Mouse (Mus musculus): ENCODE measurements around the gene AW549877. TPM values are rescaled to one million over a fixed set of nuclear protein-coding genes. Genes with fewer than 3 reads are reported as not detected.
A peak's percentile ranks its signal among the peaks of the same experiment; 100 is the strongest.

Gene AW549877
- polyA plus RNA-seq (2012; rRNA removed), result 7.0 and 7.2 TPM in 2 replicates
- 6.6 and 7.4 TPM in 2 replicates for polyA plus RNA-seq (2014; fragmentation: Nextera tagmentation; extraction: Ambion mirVana)

DNA sequence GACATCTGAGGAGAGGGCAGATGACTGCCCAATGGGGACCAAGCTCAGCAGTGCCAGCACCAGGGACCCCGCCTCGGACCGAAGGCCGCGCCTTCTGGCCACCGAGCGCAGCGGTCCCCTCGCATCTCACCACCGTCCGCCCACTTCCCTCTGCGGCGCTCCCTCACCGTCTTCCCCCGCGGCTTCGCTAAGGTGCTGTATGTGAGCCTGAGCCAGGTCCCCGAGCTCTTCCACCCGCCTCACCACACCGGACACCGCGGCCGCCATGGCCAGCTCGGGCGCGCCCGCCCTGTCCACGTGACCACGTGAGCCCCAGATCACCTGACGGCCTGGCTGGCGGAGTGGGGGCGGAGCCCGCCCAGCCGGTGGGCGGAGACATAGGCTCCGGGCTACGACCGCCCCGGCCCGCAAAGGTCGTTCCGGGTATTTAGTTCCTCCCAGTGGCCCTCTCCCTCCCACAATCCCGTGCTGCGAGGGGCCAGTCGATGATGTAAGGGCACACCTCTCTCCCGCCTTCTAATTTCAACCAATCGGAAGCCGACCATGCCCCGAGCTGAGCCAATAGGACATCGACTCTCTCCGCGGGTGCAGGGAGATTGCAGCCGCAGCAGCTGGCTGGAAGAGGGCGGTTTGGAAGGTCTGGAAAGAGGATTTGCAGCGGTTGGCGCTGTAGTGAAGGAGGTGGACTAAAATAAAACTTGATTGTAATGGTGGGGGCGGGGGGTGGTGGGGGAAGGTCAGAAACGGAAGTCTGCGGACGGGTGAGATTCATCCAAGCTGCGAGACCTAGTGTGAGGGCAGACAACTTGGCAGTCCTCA, at the start of gene AW549877:
TSS of gene AW549877 (minus strand) at position 297 of the 819 bp plus-strand sequence.
- WGBS (ENCODE audit: insufficient replicate concordance), result under 1% methylated on average over 61 of the region's 61 CpGs
- peak; percentile 98 for ATAC-seq (ENCODE audit: insufficient read depth)
- H3K9ac ChIP-seq (replicated peaks), result peak within 1 kb of the TSS; percentile 92
- peaks cover 5% of the 10 kb centered on the region; the same call in 1 of the 2 replicates for H3K36me3 ChIP-seq (replicated peaks; ENCODE audit: control insufficient read depth, insufficient read depth, low read depth)
- peak within 1 kb of the TSS; percentile 92 for H3K4me3 ChIP-seq (ENCODE audit: insufficient read depth in 1 of 2, low read depth in 2 of 2, low read length in 2 of 2)
- H3K27me3 ChIP-seq (ENCODE audit: control insufficient read depth, insufficient read depth, low read length), result no peaks in the 10 kb centered on the region
- peak within 1 kb of the TSS; percentile 89 for H3K4me2 ChIP-seq (ENCODE audit: low read depth)
- TF ChIP-seq CTCF (IDR thresholded peaks at IDR 0.05; ENCODE audit: low read depth) (no peak), EP300 (IDR thresholded peaks at IDR 0.05; ENCODE audit: low read depth) (peak; percentile 37; the same call in 1 of the 2 replicates)
- peaks cover 7 to 8% of the 10 kb centered on the region in 2 experiments; a peak in 2 of 4 replicates for H3K4me1 ChIP-seq (replicated peaks; ENCODE audit: control insufficient read depth in 2 of 2, insufficient read depth in 2 of 2, low read length in 1 of 2)
- H3K9me3 ChIP-seq (ENCODE audit: control insufficient read depth, low read length), result no peaks in the 10 kb centered on the region
- peak within 1 kb of the TSS; percentile 85 for H3K27ac ChIP-seq
- DNase-seq (ENCODE audit: low read depth in 3 of 3, low spot score in 3 of 3), result peak; percentile 98

DNA sequence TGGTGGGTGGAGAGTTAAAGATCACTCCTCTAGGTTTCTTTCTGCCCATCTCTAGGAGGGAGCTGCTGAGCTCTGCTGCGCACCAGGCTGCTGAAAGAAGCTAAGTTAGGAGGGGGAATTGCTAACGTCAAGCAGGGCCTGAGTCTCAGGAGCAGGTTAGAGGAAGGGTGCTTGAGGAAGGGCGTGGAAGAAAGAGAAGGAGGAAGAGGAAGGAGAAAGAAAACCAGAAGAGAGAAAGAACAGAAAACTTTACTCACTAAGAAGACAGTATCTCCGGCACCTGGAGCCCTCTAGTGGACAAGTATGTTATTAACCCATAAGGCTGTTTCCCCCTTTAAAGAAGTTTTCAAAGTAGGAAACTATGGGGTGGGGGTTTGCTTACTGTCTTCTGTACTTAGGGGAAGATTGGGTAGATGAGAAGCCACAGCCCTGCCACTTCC, 47.5 kb upstream of the AW549877 start:
- ATAC-seq (ENCODE audit: insufficient read depth), result no peak
- no peak overlapping the region for H3K4me3 ChIP-seq (ENCODE audit: insufficient read depth in 1 of 2, low read depth in 2 of 2, low read length in 2 of 2)
- H3K27ac ChIP-seq, result no peak overlapping the region
- WGBS (ENCODE audit: insufficient replicate concordance), result 23% methylated on average over 4 of the region's 4 CpGs
- H3K36me3 ChIP-seq (replicated peaks; ENCODE audit: control insufficient read depth, insufficient read depth, low read depth), result no peaks in the 10 kb centered on the region
- TF ChIP-seq EP300 (IDR thresholded peaks at IDR 0.05; ENCODE audit: low read depth) (no peak), CTCF (IDR thresholded peaks at IDR 0.05; ENCODE audit: low read depth) (peak; percentile 57; the same call in 1 of the 2 replicates)
- no peak for DNase-seq (ENCODE audit: low read depth in 3 of 3, low spot score in 3 of 3)
- H3K4me2 ChIP-seq (ENCODE audit: low read depth), result no peak overlapping the region
- peaks cover 0 to 2% of the 10 kb centered on the region in 2 experiments; a peak in 1 of 4 replicates for H3K4me1 ChIP-seq (replicated peaks; ENCODE audit: control insufficient read depth in 2 of 2, insufficient read depth in 2 of 2, low read length in 1 of 2)
- no peaks in the 10 kb centered on the region for H3K9me3 ChIP-seq (ENCODE audit: control insufficient read depth, low read length)
- H3K9ac ChIP-seq (replicated peaks), result no peak overlapping the region
- H3K27me3 ChIP-seq (ENCODE audit: control insufficient read depth, insufficient read depth, low read length), result no peaks in the 10 kb centered on the region

DNA sequence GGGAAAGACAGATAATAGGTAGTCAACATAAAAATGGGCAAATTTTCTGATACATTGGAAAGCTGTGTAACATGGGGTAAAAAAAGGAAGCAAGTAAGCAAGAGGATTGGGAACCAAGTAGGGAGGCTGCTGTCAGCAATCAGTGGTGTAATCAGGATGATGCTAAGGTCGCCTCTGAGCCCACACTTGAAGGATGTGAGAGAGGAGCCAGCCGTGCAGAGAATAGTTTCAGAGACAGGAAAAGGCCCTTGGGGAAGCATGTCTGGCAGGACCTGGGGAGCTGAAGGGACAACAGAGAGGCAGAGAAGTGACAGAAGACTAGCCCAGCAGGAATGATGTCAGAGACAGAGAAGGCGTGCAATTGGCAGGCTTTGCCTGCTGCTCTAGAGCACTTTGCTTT, 46.9 kb upstream of the AW549877 start:
- Histone ChIP-seq H3K4me2 (ENCODE audit: low read depth) (no peak overlapping the region), H3K4me3 (ENCODE audit: insufficient read depth in 1 of 2, low read depth in 2 of 2, low read length in 2 of 2) (no peak overlapping the region), H3K27me3 (ENCODE audit: control insufficient read depth, insufficient read depth, low read length) (no peaks in the 10 kb centered on the region), H3K9ac (replicated peaks) (no peak overlapping the region), H3K9me3 (ENCODE audit: control insufficient read depth, low read length) (no peaks in the 10 kb centered on the region), H3K4me1 (replicated peaks; ENCODE audit: control insufficient read depth in 2 of 2, insufficient read depth in 2 of 2, low read length in 1 of 2) (peaks cover 0 to 2% of the 10 kb centered on the region in 2 experiments; a peak in 1 of 4 replicates), H3K27ac (no peak overlapping the region), H3K36me3 (replicated peaks; ENCODE audit: control insufficient read depth, insufficient read depth, low read depth) (no peaks in the 10 kb centered on the region)
- DNase-seq (ENCODE audit: low read depth in 3 of 3, low spot score in 3 of 3) (no peak), ATAC-seq (ENCODE audit: insufficient read depth) (no peak)
- TF ChIP-seq CTCF (IDR thresholded peaks at IDR 0.05; ENCODE audit: low read depth) (no peak), EP300 (IDR thresholded peaks at IDR 0.05; ENCODE audit: low read depth) (no peak)
- WGBS (ENCODE audit: insufficient replicate concordance), result 45% methylated on average over 3 of the region's 3 CpGs

DNA sequence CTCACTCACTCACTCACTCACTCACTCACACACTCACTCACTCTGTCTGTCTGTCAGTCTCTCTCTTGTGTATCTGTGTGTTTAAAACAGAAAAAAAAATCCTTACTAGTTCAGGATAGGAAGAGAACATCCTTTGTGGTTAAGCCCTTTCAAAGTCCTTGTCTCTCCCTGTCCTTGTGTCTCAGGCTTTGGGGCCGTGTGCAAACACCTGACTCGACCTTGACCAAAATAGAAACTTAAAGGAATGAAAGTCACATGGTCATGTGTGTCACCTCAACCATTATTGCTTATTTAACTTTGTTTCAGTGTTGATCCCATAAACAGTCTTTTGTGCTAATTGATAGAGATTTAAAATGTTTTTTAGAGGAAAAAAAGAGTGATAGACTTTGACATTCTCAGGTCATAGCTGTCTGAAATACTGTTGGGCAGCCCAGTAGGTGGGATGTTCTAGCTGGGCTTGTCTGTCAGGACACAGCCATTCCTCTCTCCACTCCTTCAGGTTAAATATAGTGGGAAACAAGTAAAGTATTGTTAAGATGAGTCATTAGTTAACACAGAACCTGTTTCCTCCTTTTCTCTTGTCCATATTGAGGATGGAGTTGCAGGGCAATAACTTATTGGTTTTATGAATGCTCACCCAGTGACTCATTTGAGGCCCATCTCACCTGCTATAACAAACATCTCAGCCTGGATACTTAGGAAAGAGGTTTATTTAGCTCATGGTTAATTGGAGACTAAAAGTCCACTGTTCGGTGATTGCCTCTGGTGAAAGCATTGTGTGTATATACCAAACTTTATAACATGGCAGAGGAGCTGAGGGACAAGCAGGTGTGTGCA, 37.8 kb upstream of the AW549877 start:
- Histone ChIP-seq H3K9me3 (ENCODE audit: control insufficient read depth, low read length) (no peaks in the 10 kb centered on the region), H3K36me3 (replicated peaks; ENCODE audit: control insufficient read depth, insufficient read depth, low read depth) (no peaks in the 10 kb centered on the region), H3K4me3 (ENCODE audit: insufficient read depth in 1 of 2, low read depth in 2 of 2, low read length in 2 of 2) (no peak overlapping the region), H3K4me1 (replicated peaks; ENCODE audit: control insufficient read depth in 2 of 2, insufficient read depth in 2 of 2, low read length in 1 of 2) (no peaks in the 10 kb centered on the region), H3K4me2 (ENCODE audit: low read depth) (no peak overlapping the region), H3K9ac (replicated peaks) (no peak overlapping the region), H3K27me3 (ENCODE audit: control insufficient read depth, insufficient read depth, low read length) (no peaks in the 10 kb centered on the region), H3K27ac (no peak overlapping the region)
- ATAC-seq (ENCODE audit: insufficient read depth) (no peak), DNase-seq (ENCODE audit: low read depth in 3 of 3, low spot score in 3 of 3) (no peak)
- no peak for TF ChIP-seq CTCF (IDR thresholded peaks at IDR 0.05; ENCODE audit: low read depth)
- TF ChIP-seq EP300 (IDR thresholded peaks at IDR 0.05; ENCODE audit: low read depth), result no peak
- WGBS (ENCODE audit: insufficient replicate concordance), result 47% methylated on average over 3 of the region's 3 CpGs

Data from liver, embryonic 14.5 days (tissue).